Mouse (Mus musculus) forebrain, embryonic 16.5 days (tissue): ENCODE measurements around the gene Lcn12. TPM values are rescaled to one million over a fixed set of nuclear protein-coding genes. Genes with fewer than 3 reads are reported as not detected.

Experiments
- ATAC-seq: fragments of 200-750 bp; cut with Nextera tagmentation; 2 replicates; pipeline ENCODE4 v1.8.0; 2017; ENCODE audit warnings: mild to moderate bottlenecking, moderate library complexity
- H3K27ac ChIP-seq: fragments of 300-500 bp; sonication (generic); 2 replicates; pipeline ENCODE4 v1.5.1; 2014; ENCODE audit warnings: low read length, control low read depth
- H3K27me3 ChIP-seq: fragments of 300-500 bp; sonication (generic); replicated peaks from 2 replicates; pipeline ENCODE4 v1.6.1; 2014; ENCODE audit warnings: low read length; ENCODE audit not compliant: control insufficient read depth, insufficient read depth
- H3K36me3 ChIP-seq: fragments of 300-500 bp; sonication (generic); 2 replicates; pipeline ENCODE4 v1.6.1; 2014; ENCODE audit not compliant: control insufficient read depth, insufficient read depth
- H3K4me1 ChIP-seq: fragments of 300-500 bp; sonication (generic); replicated peaks from 2 replicates; pipeline ENCODE4 v1.6.1; 2014; ENCODE audit warnings: low read length; ENCODE audit not compliant: control insufficient read depth, insufficient read depth
- H3K4me2 ChIP-seq: fragments of 300-500 bp; sonication (generic); 2 replicates; pipeline ENCODE4 v1.6.1; 2014; ENCODE audit warnings: mild to moderate bottlenecking, low read length, control low read depth
- H3K4me3 ChIP-seq: fragments of 300-500 bp; sonication (generic); replicated peaks from 2 replicates; pipeline ENCODE4 v1.5.1; 2014; ENCODE audit warnings: mild to moderate bottlenecking, low read length, control low read depth
- H3K9ac ChIP-seq: fragments of 300-500 bp; sonication (generic); replicated peaks from 2 replicates; pipeline ENCODE4 v1.6.1; 2014; ENCODE audit warnings: low read depth, low read length, control low read depth
- H3K9me3 ChIP-seq: fragments of 300-500 bp; sonication (generic); 2 replicates; pipeline ENCODE4 v1.6.1; 2016; ENCODE audit warnings: low read length; ENCODE audit not compliant: control insufficient read depth
- WGBS: fragments of 180-500 bp; shearing (Covaris S2); extraction: QIAGEN DNeasy Blood & Tissue Kit; methylation state at CpG from one replicate; pipeline ENCODE4 v1.1.7; 2014; 5-methylcytosine and 5-hydroxymethylcytosine counted together
- polyA plus RNA-seq: library from polyadenylated mRNA; unstranded; fragments of >200 nt; fragmentation: Nextera tagmentation; extraction: Ambion mirVana; gene quantifications from 2 replicates; pipeline ENCODE4 v1.2.1, GENCODE M21; 2015

Gene Lcn12
- polyA plus RNA-seq, 1 experiment from 2014 or later = not detected

DNA sequence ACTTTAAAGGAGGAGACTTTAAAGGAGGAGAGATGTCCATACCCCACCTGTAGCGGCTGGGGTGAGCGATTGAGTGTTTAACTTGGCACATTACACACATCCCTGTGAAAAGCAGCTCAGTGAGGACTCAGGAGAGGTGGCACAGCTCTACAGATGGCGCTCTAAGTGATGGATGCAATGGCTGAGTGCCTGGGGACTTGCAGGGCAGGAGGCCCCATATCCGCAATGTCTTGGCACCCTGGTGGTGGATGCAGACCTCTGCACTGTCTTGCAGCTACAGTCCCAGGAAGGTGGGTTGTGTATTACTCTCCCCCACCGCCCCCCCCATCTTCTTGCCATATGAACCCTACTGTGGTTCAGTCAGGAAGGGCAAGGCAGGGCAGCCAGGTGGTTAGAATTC lies 13.3 kb upstream of the Lcn12 start:
- 32% methylated on average over 5 of the region's 5 CpGs for WGBS
- no peak overlapping the region for H3K4me3 ChIP-seq
- H3K27ac ChIP-seq = no peak overlapping the region

DNA sequence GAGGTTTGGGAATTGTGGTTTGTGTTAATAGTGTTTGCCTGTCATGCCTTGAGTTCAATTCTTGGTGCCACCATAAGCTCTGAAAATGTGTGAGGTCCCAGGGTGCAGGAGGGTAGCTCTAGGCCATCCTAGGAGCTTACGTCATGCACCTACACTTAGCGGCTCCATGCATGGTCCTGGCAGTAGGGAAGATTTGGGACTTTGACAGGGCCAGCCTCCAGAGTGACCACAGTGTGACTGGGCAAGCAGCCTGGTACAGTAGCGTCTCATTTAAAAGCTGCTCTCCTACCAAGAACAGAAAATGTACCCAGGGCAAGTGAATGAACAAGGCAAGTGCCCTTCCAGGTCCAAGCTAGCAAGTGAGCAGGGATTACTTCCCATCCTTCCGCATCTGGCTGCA lies 12.1 kb upstream of the Lcn12 start:
- no peak for ATAC-seq
- peaks cover 15% of the 10 kb centered on the region for H3K36me3 ChIP-seq
- H3K4me1 ChIP-seq = peaks cover 10% of the 10 kb centered on the region
- H3K27ac ChIP-seq = no peak overlapping the region
- WGBS = 91% methylated on average over 4 of the region's 4 CpGs
- no peak overlapping the region for H3K9ac ChIP-seq
- no peak overlapping the region for H3K4me3 ChIP-seq
- no peaks in the 10 kb centered on the region for H3K27me3 ChIP-seq
- H3K9me3 ChIP-seq = no peaks in the 10 kb centered on the region
- no peak overlapping the region for H3K4me2 ChIP-seq

More for the DNA sequence above, 13.3 kb upstream of the Lcn12 start:
- peaks cover 15% of the 10 kb centered on the region for H3K36me3 ChIP-seq
- no peaks in the 10 kb centered on the region for H3K9me3 ChIP-seq
- H3K4me2 ChIP-seq = no peak overlapping the region
- peaks cover 2% of the 10 kb centered on the region for H3K4me1 ChIP-seq
- H3K27me3 ChIP-seq = no peaks in the 10 kb centered on the region
- ATAC-seq = no peak; the same call in 1 of the 2 replicates
- H3K9ac ChIP-seq = no peak overlapping the region

DNA sequence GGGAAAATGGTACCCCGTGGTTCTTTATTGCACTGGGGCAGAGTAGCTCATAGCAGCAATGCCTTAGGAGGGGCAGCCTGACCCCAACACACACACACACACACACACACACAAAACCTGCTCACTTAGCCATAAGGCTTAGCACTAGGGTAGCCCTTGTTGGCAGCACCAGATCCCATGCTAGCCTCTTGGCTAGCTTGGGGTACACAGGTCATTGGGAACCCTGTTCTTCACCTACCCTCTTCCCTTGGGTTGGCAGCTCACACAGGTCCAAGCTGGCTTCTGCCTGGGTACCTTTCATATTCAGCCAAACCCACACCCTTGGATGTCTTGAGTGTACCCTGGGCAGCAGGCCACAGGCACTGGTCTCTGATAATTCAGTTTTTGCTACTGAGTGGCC lies 11.3 kb upstream of the Lcn12 start:
- H3K27ac ChIP-seq = no peak overlapping the region
- H3K27me3 ChIP-seq = no peaks in the 10 kb centered on the region
- no peak for ATAC-seq
- no peak overlapping the region for H3K4me2 ChIP-seq
- no peak overlapping the region for H3K4me3 ChIP-seq
- peaks cover 13% of the 10 kb centered on the region for H3K4me1 ChIP-seq
- no peak overlapping the region for H3K9ac ChIP-seq
- 86% methylated on average over 1 of the region's 1 CpGs for WGBS
- no peaks in the 10 kb centered on the region for H3K9me3 ChIP-seq
- H3K36me3 ChIP-seq = peaks cover 15% of the 10 kb centered on the region

DNA sequence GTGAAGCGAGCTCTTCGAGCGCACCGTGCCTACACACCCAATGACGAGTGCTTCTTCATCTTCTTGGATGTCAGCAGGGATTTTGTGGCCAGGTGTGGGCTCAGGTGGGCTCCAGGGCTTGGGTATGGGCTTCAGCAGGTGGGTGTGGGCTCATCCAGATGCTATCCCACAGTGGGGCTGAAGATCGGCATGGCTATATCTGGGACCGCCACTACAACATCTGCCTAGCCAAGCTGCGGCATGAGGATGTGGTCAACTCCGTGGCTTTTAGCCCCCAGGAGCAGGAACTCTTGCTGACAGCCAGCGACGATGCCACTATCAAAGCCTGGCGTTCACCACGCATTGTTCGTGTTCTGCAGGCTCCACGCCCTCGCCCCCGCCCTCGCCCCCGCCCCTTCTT lies 10.8 kb upstream of the Lcn12 start:
- peaks cover 15% of the 10 kb centered on the region for H3K36me3 ChIP-seq
- H3K27ac ChIP-seq = no peak overlapping the region
- H3K9me3 ChIP-seq = no peaks in the 10 kb centered on the region
- H3K9ac ChIP-seq = no peak overlapping the region
- no peak overlapping the region for H3K4me2 ChIP-seq
- H3K4me1 ChIP-seq = peaks cover 13% of the 10 kb centered on the region
- 89% methylated on average over 19 of the region's 19 CpGs for WGBS
- no peaks in the 10 kb centered on the region for H3K27me3 ChIP-seq
- ATAC-seq = no peak
- no peak overlapping the region for H3K4me3 ChIP-seq

DNA sequence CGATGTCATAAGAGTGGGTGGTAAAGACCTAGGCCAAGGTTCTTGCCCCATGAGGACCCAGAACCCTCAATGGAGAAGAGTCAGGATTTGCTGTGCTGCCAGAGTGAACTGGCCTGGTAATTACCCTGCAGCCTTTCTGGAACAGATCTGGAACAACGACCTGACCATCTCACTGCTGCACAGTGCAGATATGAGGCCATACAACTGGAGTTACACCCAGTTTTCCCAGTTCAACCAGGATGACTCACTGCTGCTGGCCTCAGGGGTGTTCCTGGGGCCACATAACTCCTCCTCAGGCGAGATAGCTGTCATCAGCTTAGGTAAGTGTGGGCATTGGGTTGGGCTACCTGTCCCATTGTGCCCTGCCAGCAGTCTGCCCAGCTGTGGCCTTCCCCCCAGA lies 9.0 kb upstream of the Lcn12 start:
- H3K4me3 ChIP-seq = no peak overlapping the region
- no peak for ATAC-seq
- no peak overlapping the region for H3K9ac ChIP-seq
- H3K4me2 ChIP-seq = no peak overlapping the region
- H3K36me3 ChIP-seq = peaks cover 15% of the 10 kb centered on the region
- peaks cover 13% of the 10 kb centered on the region for H3K4me1 ChIP-seq
- H3K27me3 ChIP-seq = no peaks in the 10 kb centered on the region
- no peak overlapping the region for H3K27ac ChIP-seq
- WGBS = 89% methylated on average over 3 of the region's 3 CpGs
- no peaks in the 10 kb centered on the region for H3K9me3 ChIP-seq

DNA sequence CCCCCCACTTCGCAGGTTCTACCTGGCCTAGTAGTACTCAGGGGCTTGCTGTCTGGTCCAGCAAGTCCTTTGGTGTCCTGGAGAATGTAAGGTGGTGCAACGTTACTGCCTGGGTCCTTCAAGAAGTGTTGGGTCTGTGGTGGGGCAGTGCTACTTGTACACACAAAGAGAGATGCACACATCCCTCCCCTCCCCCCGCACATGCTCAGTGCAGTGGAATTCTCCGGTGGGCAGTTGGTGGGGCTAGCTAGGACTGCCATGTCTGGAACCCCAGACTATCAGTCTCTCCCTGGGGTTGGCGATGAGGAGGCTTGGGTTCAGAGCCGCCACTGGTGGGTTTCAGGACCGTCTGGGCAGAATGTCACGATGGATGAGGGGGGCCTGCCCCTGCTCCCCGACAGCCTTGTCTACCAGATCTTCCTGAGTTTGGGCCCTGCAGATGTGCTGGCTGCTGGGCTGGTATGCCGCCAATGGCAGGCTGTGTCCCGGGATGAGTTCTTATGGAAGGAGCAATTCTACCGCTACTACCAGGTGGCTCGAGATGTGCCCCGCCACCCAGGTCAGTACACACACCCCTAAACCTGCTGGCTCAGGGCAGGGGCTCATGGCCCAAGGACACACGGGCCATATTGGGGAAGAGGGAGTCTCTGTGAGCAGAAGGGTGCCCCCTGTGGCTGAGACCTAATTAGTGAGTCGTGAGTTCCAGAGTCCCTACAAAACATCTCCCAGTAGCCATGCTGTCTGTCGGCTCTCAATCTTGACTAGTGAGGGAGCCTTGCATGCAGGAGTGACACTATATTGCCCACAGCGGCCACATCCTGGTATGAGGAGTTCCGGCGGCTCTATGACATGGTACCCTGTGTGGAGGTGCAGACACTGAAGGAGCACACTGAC lies 8.1 kb upstream of the Lcn12 start, which contains the start of gene C8g:
TSS of gene C8g (minus strand) at position 127 of the 894 bp plus-strand sequence.
- Histone ChIP-seq H3K27ac (peak within 1 kb of the TSS; percentile 37), H3K4me2 (peak within 1 kb of the TSS; percentile 99), H3K4me1 (peaks cover 13% of the 10 kb centered on the region), H3K4me3 (peak within 1 kb of the TSS; percentile 85), H3K9me3 (no peaks in the 10 kb centered on the region), H3K9ac (peak within 1 kb of the TSS; percentile 93), H3K27me3 (no peaks in the 10 kb centered on the region), H3K36me3 (peaks cover 15% of the 10 kb centered on the region)
- 75% methylated on average over 20 of the region's 20 CpGs for WGBS
- ATAC-seq = no peak

DNA sequence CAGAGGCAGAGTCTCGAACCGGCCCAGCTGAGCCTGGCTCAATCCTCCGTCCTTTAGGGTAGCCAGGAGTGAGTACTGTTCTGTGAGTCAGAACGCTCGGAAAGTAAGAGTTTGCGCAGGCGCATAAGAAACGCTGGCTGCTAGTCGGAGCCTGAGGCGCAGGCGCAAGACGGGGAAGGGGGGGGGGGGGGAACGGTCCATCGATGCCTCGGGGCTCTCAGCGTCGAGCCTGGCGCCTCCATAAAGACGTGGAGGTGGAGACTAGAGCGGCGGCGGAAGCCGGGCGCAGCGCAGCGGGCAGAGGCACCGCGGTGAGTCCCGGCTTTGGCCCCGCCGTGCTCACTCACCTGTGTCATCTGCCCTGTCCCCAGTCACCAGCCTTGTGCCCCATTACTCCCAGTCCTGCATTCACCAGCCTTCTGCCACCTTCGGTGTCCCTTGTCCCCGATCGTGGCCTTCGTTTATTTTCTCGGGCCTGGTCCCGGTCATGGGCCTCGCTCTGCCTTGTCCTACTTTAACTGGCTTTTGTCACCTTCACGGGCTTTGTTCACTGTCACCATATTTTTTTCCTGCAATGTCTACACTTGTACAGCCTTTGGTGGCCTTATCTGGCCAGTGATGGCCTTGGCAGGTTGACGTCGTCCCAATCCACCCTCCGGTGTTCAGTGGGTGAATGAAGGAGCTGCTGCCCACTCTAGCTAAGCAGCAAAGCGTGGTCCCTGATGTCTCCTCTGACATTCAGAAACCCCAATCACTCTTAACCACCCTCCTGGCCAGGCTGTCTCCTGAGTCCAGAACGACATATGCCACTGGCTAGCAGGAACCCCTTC lies 7.1 kb upstream of the Lcn12 start, which contains the start of gene Fbxw5:
TSS of gene Fbxw5 (plus strand) at position 175 of the 830 bp plus-strand sequence.
- H3K27ac ChIP-seq = peak within 1 kb of the TSS; percentile 37
- under 1% methylated on average over 36 of the region's 44 CpGs for WGBS
- ATAC-seq = peak; percentile 93
- H3K9me3 ChIP-seq = no peaks in the 10 kb centered on the region
- H3K4me1 ChIP-seq = peaks cover 13% of the 10 kb centered on the region
- peak within 1 kb of the TSS; percentile 99 for H3K4me2 ChIP-seq
- peaks cover 15% of the 10 kb centered on the region for H3K36me3 ChIP-seq
- H3K27me3 ChIP-seq = no peaks in the 10 kb centered on the region
- peak within 1 kb of the TSS; percentile 85 for H3K4me3 ChIP-seq
- H3K9ac ChIP-seq = peak within 1 kb of the TSS; percentile 93

DNA sequence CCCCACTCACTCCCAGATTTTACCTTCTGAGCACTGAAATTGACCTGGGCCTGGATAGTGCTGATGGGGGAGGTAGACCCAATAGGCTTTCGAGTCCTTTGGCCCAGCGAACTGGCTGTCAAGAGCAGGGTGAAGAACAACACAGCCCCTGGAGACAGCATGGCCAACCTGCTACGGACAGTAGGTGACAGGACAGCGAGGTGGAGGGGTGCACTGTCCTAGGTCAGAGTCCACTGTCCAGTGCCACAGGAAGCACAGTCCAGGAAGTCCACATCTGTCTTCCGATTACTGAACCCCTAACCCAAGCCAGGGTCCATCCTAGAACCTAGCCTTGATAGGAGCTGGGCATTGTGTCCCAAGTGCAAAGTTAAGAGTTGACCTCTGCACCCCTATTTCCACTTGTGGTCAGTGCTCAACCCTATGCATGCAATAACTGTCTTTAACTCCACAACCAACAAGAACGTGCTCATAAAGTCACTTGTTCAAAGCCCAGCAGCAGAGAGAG lies 6.4 kb upstream of the Lcn12 start:
- H3K27ac ChIP-seq = no peak overlapping the region
- peak; percentile 27 for ATAC-seq

More for the DNA sequence above, 6.4 kb upstream of the Lcn12 start:
- Histone ChIP-seq H3K27me3 (no peaks in the 10 kb centered on the region), H3K9me3 (no peaks in the 10 kb centered on the region), H3K4me2 (peak overlapping the region; percentile 68), H3K4me1 (peaks cover 13% of the 10 kb centered on the region), H3K9ac (peak overlapping the region; percentile 59), H3K36me3 (peaks cover 15% of the 10 kb centered on the region), H3K4me3 (peak overlapping the region; percentile 85)
- 65% methylated on average over 6 of the region's 6 CpGs for WGBS
